Comparison of ENCODE assay signal across 9 mouse cellular contexts in the genomic region with DNA sequence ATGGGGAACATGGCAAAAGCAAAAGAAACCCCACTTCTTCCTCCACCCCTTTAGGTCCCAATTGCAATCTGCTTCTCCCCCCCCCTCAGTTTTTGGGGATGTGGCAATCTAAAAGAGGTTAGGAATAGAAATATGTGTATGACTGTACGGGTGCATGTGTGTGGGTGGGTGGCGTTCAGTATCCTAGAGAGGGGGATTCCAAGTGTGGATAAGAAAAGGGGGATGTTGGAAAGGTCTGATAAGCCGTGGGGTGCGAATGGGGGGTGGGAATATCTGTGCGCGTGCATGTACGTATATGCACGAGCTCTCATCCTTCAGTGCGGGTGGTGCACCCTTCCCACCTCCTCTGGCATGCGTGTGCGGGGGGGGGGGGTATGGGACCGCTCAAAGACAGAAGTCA. TPM values are rescaled to one million over a fixed set of nuclear protein-coding genes. Genes with fewer than 3 reads are reported as not detected.
DNase-seq lines count a peak whose midpoint lies in the region; ATAC-seq lines count a peak whose summit lies in the region.
"Had no signal": no experiment of that assay in that cellular context is flagged by ENCODE, and none has a peak within 500 bp of the region (broad histone marks: within the 10 kb centered on the region; RNA-seq: fewer than 3 reads in every experiment).

No protein-coding gene starts in this region.

- H3K4me3 ChIP-seq in kidney, embryonic 16.5 days (ENCODE audit: low read length): peak overlapping the region; percentile 53
- H3K4me3 ChIP-seq in hindbrain, embryonic 14.5 days (replicated peaks; ENCODE audit: low read length): peak overlapping the region; percentile 49
- peak overlapping the region; percentile 57 for H3K4me3 ChIP-seq in midbrain, embryonic 16.5 days (ENCODE audit: low read depth, low read length)

- no peak for ATAC-seq in kidney, embryonic 16.5 days (ENCODE audit: low FRiP score, low TSS enrichment)
- no peak for ATAC-seq in hindbrain, embryonic 14.5 days (ENCODE audit: low FRiP score)
- ATAC-seq in midbrain, embryonic 16.5 days: no peak

- no peaks in the 10 kb centered on the region for H3K9me3 ChIP-seq in kidney, embryonic 16.5 days (ENCODE audit: low read length)
- no peaks in the 10 kb centered on the region for H3K9me3 ChIP-seq in hindbrain, embryonic 14.5 days (ENCODE audit: control insufficient read depth, low read length)
- no peaks in the 10 kb centered on the region for H3K9me3 ChIP-seq in midbrain, embryonic 16.5 days (replicated peaks; ENCODE audit: control insufficient read depth, low read length, poor library complexity, severe bottlenecking)

- 4% methylated on average over 9 of the region's 12 CpGs for WGBS in kidney, embryonic 16.5 days
- WGBS in hindbrain, embryonic 14.5 days: under 1% methylated on average over 11 of the region's 12 CpGs
- 0% methylated on average over 8 of the region's 12 CpGs for WGBS in midbrain, embryonic 16.5 days

- peak overlapping the region; percentile 63 for H3K9ac ChIP-seq in kidney, embryonic 16.5 days (replicated peaks; ENCODE audit: low read length)
- peak overlapping the region; percentile 76 for H3K9ac ChIP-seq in hindbrain, embryonic 14.5 days
- H3K9ac ChIP-seq in midbrain, embryonic 16.5 days (ENCODE audit: low read depth, low read length): peak overlapping the region; percentile 85

- no peaks in the 10 kb centered on the region for H3K36me3 ChIP-seq in kidney, embryonic 16.5 days (ENCODE audit: insufficient read depth, low read length)
- no peaks in the 10 kb centered on the region for H3K36me3 ChIP-seq in hindbrain, embryonic 14.5 days (replicated peaks; ENCODE audit: control insufficient read depth, insufficient read depth)
- H3K36me3 ChIP-seq in midbrain, embryonic 16.5 days (ENCODE audit: control insufficient read depth, insufficient read depth, low read length): no peaks in the 10 kb centered on the region

- no peak for DNase-seq in kidney, adult 11 months
- peak; percentile 55 for DNase-seq in cerebellum, adult 8-10 months
- peak; percentile 32 for DNase-seq in hindbrain, embryonic 14.5 days (ENCODE audit: low spot score)
- DNase-seq in embryo, embryonic 9.5 days (ENCODE audit: extremely low spot score): no peak
- DNase-seq in adipocyte (ENCODE audit: low spot score): no peak
- no peak for DNase-seq in adrenal gland, postnatal 25 days

- H3K4me1 ChIP-seq in kidney, embryonic 16.5 days (ENCODE audit: insufficient read depth, low read length): peaks cover 33% of the 10 kb centered on the region
- peaks cover 46% of the 10 kb centered on the region for H3K4me1 ChIP-seq in hindbrain, embryonic 14.5 days (replicated peaks; ENCODE audit: control insufficient read depth, insufficient read depth, low read length)
- H3K4me1 ChIP-seq in midbrain, embryonic 16.5 days (ENCODE audit: control insufficient read depth, insufficient read depth, low read length): peaks cover 49% of the 10 kb centered on the region

- H3K27ac ChIP-seq in kidney, embryonic 16.5 days (ENCODE audit: low read length): no peak overlapping the region
- H3K27ac ChIP-seq in hindbrain, embryonic 14.5 days: peak overlapping the region; percentile 27
- H3K27ac ChIP-seq in midbrain, embryonic 16.5 days (ENCODE audit: low read length): peak overlapping the region; percentile 66

- H3K27me3 ChIP-seq in kidney, embryonic 16.5 days (ENCODE audit: insufficient read depth, low read length): peaks cover 28% of the 10 kb centered on the region
- H3K27me3 ChIP-seq in hindbrain, embryonic 14.5 days (ENCODE audit: control insufficient read depth, insufficient read depth, low read length): no peaks in the 10 kb centered on the region
- H3K27me3 ChIP-seq in midbrain, embryonic 16.5 days (ENCODE audit: control insufficient read depth, insufficient read depth, low read depth, low read length): no peaks in the 10 kb centered on the region

- H3K4me2 ChIP-seq in kidney, embryonic 16.5 days (replicated peaks; ENCODE audit: low read depth, low read length): peak overlapping the region; percentile 69
- peak overlapping the region; percentile 92 for H3K4me2 ChIP-seq in hindbrain, embryonic 14.5 days (replicated peaks)
- H3K4me2 ChIP-seq in midbrain, embryonic 16.5 days (ENCODE audit: low read length): peak overlapping the region; percentile 85

RNA-seq across cellular contexts. Expression of gene Ankrd34a, which starts 0.4 kb away (rescaled TPM):
- 2.2 and 2.3 TPM in 2 replicates for polyA plus RNA-seq in kidney, embryonic 16.5 days (2015; fragmentation: Nextera tagmentation; extraction: Ambion mirVana)
- polyA plus RNA-seq in hindbrain, embryonic 14.5 days (2014; fragmentation: Nextera tagmentation; extraction: Ambion mirVana): 17.5 and 22.3 TPM in 2 replicates
- polyA plus RNA-seq in midbrain, embryonic 16.5 days (2015; fragmentation: Nextera tagmentation; extraction: Ambion mirVana): 16.4 and 20.6 TPM in 2 replicates
- 0.71 and 0.97 TPM in 2 replicates for total RNA-seq in adrenal gland, postnatal 25 days (2021)

RNA-seq across cellular contexts. Expression of gene Polr3gl, which starts 2.9 kb away (rescaled TPM):
- 32.1 and 35.8 TPM in 2 replicates for polyA plus RNA-seq in kidney, embryonic 16.5 days (2015; fragmentation: Nextera tagmentation; extraction: Ambion mirVana)
- 11.0 and 18.5 TPM in 2 replicates for polyA plus RNA-seq in hindbrain, embryonic 14.5 days (2014; fragmentation: Nextera tagmentation; extraction: Ambion mirVana)
- polyA plus RNA-seq in midbrain, embryonic 16.5 days (2015; fragmentation: Nextera tagmentation; extraction: Ambion mirVana): 36.7 and 38.8 TPM in 2 replicates
- 37.7 and 44.9 TPM in 2 replicates for total RNA-seq in adrenal gland, postnatal 25 days (2021)

RNA-seq across cellular contexts. Expression of gene Lix1l, which starts 4.1 kb away (rescaled TPM):
- 6.9 and 7.1 TPM in 2 replicates for polyA plus RNA-seq in kidney, embryonic 16.5 days (2015; fragmentation: Nextera tagmentation; extraction: Ambion mirVana)
- 6.1 and 6.4 TPM in 2 replicates for polyA plus RNA-seq in hindbrain, embryonic 14.5 days (2014; fragmentation: Nextera tagmentation; extraction: Ambion mirVana)
- 4.0 and 4.7 TPM in 2 replicates for polyA plus RNA-seq in midbrain, embryonic 16.5 days (2015; fragmentation: Nextera tagmentation; extraction: Ambion mirVana)
- total RNA-seq in adrenal gland, postnatal 25 days (2021): 32.9 and 50.0 TPM in 2 replicates

RNA-seq across cellular contexts. Expression of gene Gm16253, which starts 20.1 kb away (rescaled TPM):
- 1.3 TPM in 2 replicates for polyA plus RNA-seq in kidney, embryonic 16.5 days (2015; fragmentation: Nextera tagmentation; extraction: Ambion mirVana)
- 0.39 TPM in 1 of 2 replicates, not detected in the other for polyA plus RNA-seq in hindbrain, embryonic 14.5 days (2014; fragmentation: Nextera tagmentation; extraction: Ambion mirVana)
- polyA plus RNA-seq in midbrain, embryonic 16.5 days (2015; fragmentation: Nextera tagmentation; extraction: Ambion mirVana): 1.6 and 1.8 TPM in 2 replicates
- total RNA-seq in adrenal gland, postnatal 25 days (2021): not detected in 2 replicates
- total RNA-seq: layer of hippocampus, postnatal 10 days had no signal

RNA-seq across cellular contexts. Expression of gene Rbm8a, which starts 32.9 kb away (rescaled TPM):
- polyA plus RNA-seq in kidney, embryonic 16.5 days (2015; fragmentation: Nextera tagmentation; extraction: Ambion mirVana): 129 and 156 TPM in 2 replicates
- polyA plus RNA-seq in hindbrain, embryonic 14.5 days (2014; fragmentation: Nextera tagmentation; extraction: Ambion mirVana): 101 and 104 TPM in 2 replicates
- 118 and 123 TPM in 2 replicates for polyA plus RNA-seq in midbrain, embryonic 16.5 days (2015; fragmentation: Nextera tagmentation; extraction: Ambion mirVana)
- 72.9 and 97.5 TPM in 2 replicates for total RNA-seq in adrenal gland, postnatal 25 days (2021)

Comparison
In these comparisons a context has a peak if more than half of its experiments do, and no peak if none do; other contexts are left out.
1. DNase-seq: peak in cerebellum, adult 8-10 months (single experiment) and hindbrain, embryonic 14.5 days (single experiment); none in kidney, adult 11 months (single experiment), embryo, embryonic 9.5 days (single experiment), adipocyte (single experiment) and adrenal gland, postnatal 25 days (single experiment).
2. Peak in every context shown above with its lines, with median percentiles within 50 percentile points of each other: H3K4me2 ChIP-seq, H3K4me3 ChIP-seq and H3K9ac ChIP-seq.